Mouse (Mus musculus): Measurements from ENCODE around the gene Mbd5. TPM values are rescaled to one million over a fixed set of nuclear protein-coding genes. Genes with fewer than 3 reads are reported as not detected.
A peak's percentile ranks its signal among the peaks of the same experiment; 100 is the strongest.

Mbd5 gene
- total and polyA plus RNA-seq, 2 experiments from 2014 or later, result 25.1 to 27.7 TPM

- H3K36me3 ChIP-seq (ENCODE audit: insufficient read depth, low read length), result no peaks in the 10 kb centered on the region
- H3K4me3 ChIP-seq (ENCODE audit: low read depth, low read length), result peak overlapping the region; percentile 76
- no peaks in the 10 kb centered on the region for H3K27me3 ChIP-seq (ENCODE audit: insufficient read depth, low read length)
- no peaks in the 10 kb centered on the region for H3K9me3 ChIP-seq (ENCODE audit: low read length)
- peak overlapping the region; percentile 95 for H3K27ac ChIP-seq (ENCODE audit: low read depth, low read length)
- H3K4me1 ChIP-seq (ENCODE audit: insufficient read depth, low read length), result no peaks in the 10 kb centered on the region
- peak overlapping the region; percentile 81 for H3K9ac ChIP-seq (replicated peaks; ENCODE audit: low read length, poor library complexity, severe bottlenecking)
- peak overlapping the region; percentile 48 for H3K4me2 ChIP-seq (ENCODE audit: low read depth, low read length, poor library complexity, severe bottlenecking)
- ATAC-seq (ENCODE audit: low FRiP score) (peak; percentile 58), DNase-seq (ENCODE audit: low spot score) (peak; percentile 49)
- no peak for TF ChIP-seq CTCF (IDR thresholded peaks at IDR 0.05)
- 0% methylated on average over 7 of the region's 9 CpGs for WGBS
These were observed 489 bp downstream of the Mbd5 start for GRCm38 (mm10) chr2:48949743-48950251.

- Histone ChIP-seq H3K27ac (ENCODE audit: low read depth, low read length) (peak within 1 kb of the TSS; percentile 95), H3K9me3 (ENCODE audit: low read length) (no peaks in the 10 kb centered on the region), H3K4me2 (ENCODE audit: low read depth, low read length, poor library complexity, severe bottlenecking) (peak within 1 kb of the TSS; percentile 48), H3K4me3 (ENCODE audit: low read depth, low read length) (peak within 1 kb of the TSS; percentile 76), H3K9ac (replicated peaks; ENCODE audit: low read length, poor library complexity, severe bottlenecking) (peak within 1 kb of the TSS; percentile 93), H3K27me3 (ENCODE audit: insufficient read depth, low read length) (no peaks in the 10 kb centered on the region), H3K4me1 (ENCODE audit: insufficient read depth, low read length) (no peaks in the 10 kb centered on the region), H3K36me3 (ENCODE audit: insufficient read depth, low read length) (no peaks in the 10 kb centered on the region)
- DNase-seq (ENCODE audit: low spot score) (no peak), ATAC-seq (ENCODE audit: low FRiP score) (no peak; the same call in 1 of the 2 replicates)
- 0% methylated on average over 2 of the region's 2 CpGs for WGBS
- no peak for TF ChIP-seq CTCF (IDR thresholded peaks at IDR 0.05)
These were observed 776 bp downstream of the Mbd5 start, which contains the start of gene Orc4 for GRCm38 (mm10) chr2:48950252-48950315. Orc4 (minus strand) TSS chr2:48950277.

- peak overlapping the region; percentile 76 for H3K4me3 ChIP-seq (ENCODE audit: low read depth, low read length)
- H3K27ac ChIP-seq (ENCODE audit: low read depth, low read length), result peak overlapping the region; percentile 95
- H3K4me2 ChIP-seq (ENCODE audit: low read depth, low read length, poor library complexity, severe bottlenecking), result peak overlapping the region; percentile 48
- no peaks in the 10 kb centered on the region for H3K36me3 ChIP-seq (ENCODE audit: insufficient read depth, low read length)
- WGBS, result 6% methylated on average over 5 of the region's 6 CpGs
- no peak for ATAC-seq (ENCODE audit: low FRiP score)
- peak; percentile 5 for DNase-seq (ENCODE audit: low spot score)
- no peaks in the 10 kb centered on the region for H3K27me3 ChIP-seq (ENCODE audit: insufficient read depth, low read length)
- no peaks in the 10 kb centered on the region for H3K9me3 ChIP-seq (ENCODE audit: low read length)
- H3K9ac ChIP-seq (replicated peaks; ENCODE audit: low read length, poor library complexity, severe bottlenecking), result peak overlapping the region; percentile 81
- no peak for TF ChIP-seq CTCF (IDR thresholded peaks at IDR 0.05)
- no peaks in the 10 kb centered on the region for H3K4me1 ChIP-seq (ENCODE audit: insufficient read depth, low read length)
These were observed 1.1 kb downstream of the Mbd5 start for GRCm38 (mm10) chr2:48950316-48950880.

GRCm38 (mm10) chr2:48956591-48956990 is 7.3 kb downstream of the Mbd5 start:
- WGBS, result 61% methylated on average over 3 of the region's 3 CpGs
- Histone ChIP-seq H3K9me3 (ENCODE audit: low read length) (no peaks in the 10 kb centered on the region), H3K4me2 (ENCODE audit: low read depth, low read length, poor library complexity, severe bottlenecking) (no peak overlapping the region), H3K4me1 (ENCODE audit: insufficient read depth, low read length) (no peaks in the 10 kb centered on the region), H3K9ac (replicated peaks; ENCODE audit: low read length, poor library complexity, severe bottlenecking) (no peak overlapping the region), H3K27ac (ENCODE audit: low read depth, low read length) (no peak overlapping the region), H3K27me3 (ENCODE audit: insufficient read depth, low read length) (no peaks in the 10 kb centered on the region), H3K4me3 (ENCODE audit: low read depth, low read length) (no peak overlapping the region), H3K36me3 (ENCODE audit: insufficient read depth, low read length) (no peaks in the 10 kb centered on the region)
- no peak for TF ChIP-seq CTCF (IDR thresholded peaks at IDR 0.05)
- DNase-seq (ENCODE audit: low spot score), result no peak
- ATAC-seq (ENCODE audit: low FRiP score), result no peak

- no peak overlapping the region for H3K27ac ChIP-seq (ENCODE audit: low read depth, low read length)
- no peaks in the 10 kb centered on the region for H3K27me3 ChIP-seq (ENCODE audit: insufficient read depth, low read length)
- H3K4me2 ChIP-seq (ENCODE audit: low read depth, low read length, poor library complexity, severe bottlenecking), result no peak overlapping the region
- no peaks in the 10 kb centered on the region for H3K9me3 ChIP-seq (ENCODE audit: low read length)
- no peak for ATAC-seq (ENCODE audit: low FRiP score)
- no peaks in the 10 kb centered on the region for H3K4me1 ChIP-seq (ENCODE audit: insufficient read depth, low read length)
- H3K36me3 ChIP-seq (ENCODE audit: insufficient read depth, low read length), result no peaks in the 10 kb centered on the region
- no peak overlapping the region for H3K9ac ChIP-seq (replicated peaks; ENCODE audit: low read length, poor library complexity, severe bottlenecking)
- 85% methylated on average over 3 of the region's 3 CpGs for WGBS
- no peak for DNase-seq (ENCODE audit: low spot score)
- TF ChIP-seq CTCF (IDR thresholded peaks at IDR 0.05), result no peak
- H3K4me3 ChIP-seq (ENCODE audit: low read depth, low read length), result no peak overlapping the region
These were observed 29.6 kb downstream of the Mbd5 start for GRCm38 (mm10) chr2:48978920-48979319.

GRCm38 (mm10) chr2:48990322-48990721 is 41.0 kb downstream of the Mbd5 start:
- 92% methylated on average over 3 of the region's 3 CpGs for whole genome bisulfite sequencing
- H3K9me3 ChIP-seq (ENCODE audit: low read length), result no peaks in the 10 kb centered on the region
- no peak for DNase-seq (ENCODE audit: low spot score)
- ATAC-seq (ENCODE audit: low FRiP score), result no peak
- no peak overlapping the region for H3K4me2 ChIP-seq (ENCODE audit: low read depth, low read length, poor library complexity, severe bottlenecking)
- H3K4me3 ChIP-seq (ENCODE audit: low read depth, low read length), result no peak overlapping the region
- H3K4me1 ChIP-seq (ENCODE audit: insufficient read depth, low read length), result no peaks in the 10 kb centered on the region
- H3K36me3 ChIP-seq (ENCODE audit: insufficient read depth, low read length), result no peaks in the 10 kb centered on the region
- TF ChIP-seq CTCF (IDR thresholded peaks at IDR 0.05), result no peak
- no peaks in the 10 kb centered on the region for H3K27me3 ChIP-seq (ENCODE audit: insufficient read depth, low read length)
- no peak overlapping the region for H3K9ac ChIP-seq (replicated peaks; ENCODE audit: low read length, poor library complexity, severe bottlenecking)
- no peak overlapping the region for H3K27ac ChIP-seq (ENCODE audit: low read depth, low read length)

All from midbrain, postnatal 0 days (tissue).